Mouse (Mus musculus) midbrain, embryonic 11.5 days (tissue): Measurements from ENCODE around the gene Sorbs2. TPM values are rescaled to one million over a fixed set of nuclear protein-coding genes. Genes with fewer than 3 reads are reported as not detected.

Experiments used
- ATAC-seq: fragments of 200-750 bp; cut with Nextera tagmentation; 2 replicates; pipeline ENCODE4 v1.8.0; 2017; ENCODE audit warnings: moderate TSS enrichment, moderate library complexity; ENCODE audit not compliant: low FRiP score
- DNase-seq: peaks from one replicate; pipeline ENCODE4 v3.0.0; 2015; ENCODE audit warnings: low spot score; ENCODE audit errors: missing footprints
- H3K27ac ChIP-seq: fragments of 300-500 bp; sonication (generic); 2 replicates; pipeline ENCODE4 v1.5.1; 2014; ENCODE audit warnings: low read depth, low read length
- H3K27me3 ChIP-seq: fragments of 300-500 bp; sonication (generic); 2 replicates; pipeline ENCODE4 v1.6.1; 2014; ENCODE audit warnings: mild to moderate bottlenecking, low read length, moderate library complexity, mixed read lengths; ENCODE audit not compliant: control insufficient read depth, insufficient read depth
- H3K36me3 ChIP-seq: fragments of 300-500 bp; sonication (generic); 2 replicates; pipeline ENCODE4 v1.6.1; 2014; ENCODE audit warnings: mild to moderate bottlenecking, low read length, moderate library complexity, mixed read lengths; ENCODE audit not compliant: control insufficient read depth, insufficient read depth
- H3K4me1 ChIP-seq: fragments of 300-500 bp; sonication (generic); 2 replicates; pipeline ENCODE4 v1.6.1; 2014; ENCODE audit warnings: low read length; ENCODE audit not compliant: control insufficient read depth, insufficient read depth
- H3K4me2 ChIP-seq: fragments of 300-500 bp; sonication (generic); 2 replicates; pipeline ENCODE4 v1.6.1; 2014; ENCODE audit warnings: mild to moderate bottlenecking, moderate library complexity
- H3K4me3 ChIP-seq: fragments of 300-500 bp; sonication (generic); 2 replicates; pipeline ENCODE4 v1.5.1; 2014; ENCODE audit warnings: low read depth, low read length
- H3K9ac ChIP-seq: fragments of 300-500 bp; sonication (generic); 2 replicates; pipeline ENCODE4 v1.6.1; 2014; ENCODE audit warnings: low read length
- H3K9me3 ChIP-seq: fragments of 300-500 bp; sonication (generic); 2 replicates; pipeline ENCODE4 v1.6.1; 2016; ENCODE audit warnings: low read length; ENCODE audit not compliant: control insufficient read depth
- WGBS: fragments of 180-500 bp; shearing (Covaris S2); extraction: QIAGEN DNeasy Blood & Tissue Kit; methylation state at CpG from one replicate; pipeline ENCODE4 v1.1.7; 2014; 5-methylcytosine and 5-hydroxymethylcytosine counted together
- polyA plus RNA-seq: library from polyadenylated mRNA; unstranded; fragments of >200 nt; fragmentation: Nextera tagmentation; extraction: Ambion mirVana; gene quantifications from 2 replicates; pipeline ENCODE4 v1.2.1, GENCODE M21; 2014

Sorbs2 gene
- polyA plus RNA-seq, 1 experiment from 2014 or later = 79.8 TPM

DNA sequence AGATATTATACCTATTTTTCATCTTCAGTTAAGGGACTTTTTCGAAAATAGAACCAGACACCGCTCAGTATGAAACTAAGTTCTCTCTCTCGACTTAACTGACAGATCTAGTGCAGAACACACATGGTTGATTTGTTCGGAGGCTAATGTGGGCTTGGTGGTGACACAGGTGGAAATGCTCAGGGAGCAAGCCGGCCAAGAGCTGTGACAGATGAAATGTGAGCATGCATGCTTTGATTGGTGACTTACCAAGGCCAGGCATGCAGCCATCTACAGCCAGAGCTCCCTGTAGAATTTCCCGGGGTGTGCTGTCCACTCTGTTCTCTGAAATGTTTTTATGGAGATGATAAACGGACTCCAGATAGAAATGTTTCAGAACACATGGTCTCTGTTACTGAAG, 364.5 kb downstream of the Sorbs2 start:
- whole genome bisulfite sequencing = 84% methylated on average over 7 of the region's 7 CpGs
- no peak overlapping the region for H3K9ac ChIP-seq
- peak; percentile 71 for DNase-seq
- H3K36me3 ChIP-seq = no peaks in the 10 kb centered on the region
- no peak for ATAC-seq
- H3K27me3 ChIP-seq = no peaks in the 10 kb centered on the region
- H3K4me2 ChIP-seq = no peak overlapping the region
- H3K4me3 ChIP-seq = no peak overlapping the region
- H3K27ac ChIP-seq = no peak overlapping the region
- H3K4me1 ChIP-seq = peaks cover 23% of the 10 kb centered on the region
- no peaks in the 10 kb centered on the region for H3K9me3 ChIP-seq

GRCm38 (mm10) chr8:45874945-45875626, 367.5 kb downstream of the Sorbs2 start:
- H3K9ac ChIP-seq = peak overlapping the region; percentile 14
- H3K9me3 ChIP-seq = no peaks in the 10 kb centered on the region
- peaks cover 23% of the 10 kb centered on the region for H3K4me1 ChIP-seq
- DNase-seq = peak; percentile 96
- peak overlapping the region; percentile 10; the same call in 1 of the 2 replicates for H3K4me2 ChIP-seq
- 16% methylated on average over 10 of the region's 10 CpGs for WGBS
- H3K27ac ChIP-seq = peak overlapping the region; percentile 87
- H3K27me3 ChIP-seq = no peaks in the 10 kb centered on the region
- no peak overlapping the region for H3K4me3 ChIP-seq
- ATAC-seq = peak; percentile 90
- H3K36me3 ChIP-seq = no peaks in the 10 kb centered on the region

- peak overlapping the region; percentile 87; the same call in 1 of the 2 replicates for H3K27ac ChIP-seq
- peak; percentile 60 for ATAC-seq
- no peaks in the 10 kb centered on the region for H3K36me3 ChIP-seq
- 56% methylated on average over 5 of the region's 5 CpGs for WGBS
- H3K4me2 ChIP-seq = no peak overlapping the region
- H3K27me3 ChIP-seq = no peaks in the 10 kb centered on the region
- DNase-seq = peak; percentile 89
- no peak overlapping the region for H3K9ac ChIP-seq
- no peak overlapping the region for H3K4me3 ChIP-seq
- H3K9me3 ChIP-seq = no peaks in the 10 kb centered on the region
- H3K4me1 ChIP-seq = peaks cover 23% of the 10 kb centered on the region
Observed at GRCm38 (mm10) chr8:45876397-45876796, 368.8 kb downstream of the Sorbs2 start.

Other genes with a start within 250 kb of the Sorbs2 start
- not detected in 2 replicates for gene F11, start 245.8 kb upstream of the Sorbs2 start, polyA plus RNA-seq
- gene Klkb1, start 212.9 kb upstream of the Sorbs2 start, polyA plus RNA-seq = 0.03 TPM in 1 of 2 replicates, not detected in the other
- gene Gm45753, start 199.3 kb upstream of the Sorbs2 start, polyA plus RNA-seq = 0.08 TPM in 1 of 2 replicates, not detected in the other
- gene Cyp4v3, start 174.6 kb upstream of the Sorbs2 start, polyA plus RNA-seq = 2.4 and 2.9 TPM in 2 replicates
- 8.1 and 9.8 TPM in 2 replicates for gene Fam149a, start 125.5 kb upstream of the Sorbs2 start, polyA plus RNA-seq
- gene Tlr3, start 96.7 kb upstream of the Sorbs2 start, polyA plus RNA-seq = 1.3 and 1.5 TPM in 2 replicates